In the genomic region with DNA sequence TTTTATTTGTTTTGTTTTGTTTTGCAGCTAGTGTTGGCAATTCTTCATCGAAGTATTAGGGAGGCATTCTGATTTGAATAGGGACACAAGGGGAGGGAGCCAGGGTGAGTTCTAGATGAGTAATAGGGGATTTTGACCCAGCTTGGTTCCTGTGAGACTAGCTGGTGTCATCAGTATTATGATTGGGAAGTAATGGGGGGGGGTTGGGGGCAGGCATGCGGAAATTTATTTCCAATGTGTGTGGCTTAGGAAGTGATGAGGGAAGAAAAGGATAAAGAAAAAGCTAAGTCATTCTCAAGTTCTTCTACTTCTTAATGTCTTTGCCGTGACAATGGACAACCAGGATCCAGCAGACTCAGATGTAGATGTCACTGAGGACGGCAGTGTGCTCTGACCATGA, we compare ENCODE assay signal across 29 mouse cellular contexts.
"Had no signal": no experiment of that assay in that cellular context is flagged by ENCODE, and none has a peak within 500 bp of the region (broad histone marks: within the 10 kb centered on the region; RNA-seq: fewer than 3 reads in every experiment).

No protein-coding gene starts in this region.

- H3K4me3 ChIP-seq: limb, embryonic 10.5 days; limb, embryonic 12.5 days; limb, embryonic 13.5 days; limb, embryonic 15.5 days; liver, embryonic 12.5 days; liver, embryonic 13.5 days; liver, embryonic 15.5 days; lung, embryonic 15.5 days; megakaryocyte, embryonic 14.5 days; midbrain, embryonic 10.5 days; midbrain, embryonic 12.5 days; midbrain, embryonic 13.5 days; midbrain, embryonic 15.5 days; myocyte; neural tube, embryonic 12.5 days had no signal

- H3K9ac ChIP-seq: limb, embryonic 12.5 days; limb, embryonic 13.5 days; limb, embryonic 15.5 days; liver, embryonic 12.5 days; liver, embryonic 13.5 days; liver, embryonic 14.5 days; liver, embryonic 15.5 days; liver, postnatal 0 days; lung, embryonic 14.5 days; lung, embryonic 15.5 days; midbrain, embryonic 12.5 days; midbrain, embryonic 13.5 days; midbrain, embryonic 15.5 days; neural tube, embryonic 12.5 days had no signal

- DNase-seq: liver; liver, embryonic 13.5 days; liver, postnatal 0 days; lung, adult 18-20 months; lung, adult 2 months; lung, embryonic 14.5 days; lung, postnatal 10 days; lung, postnatal 14 days; lung, postnatal 36 days; lung, postnatal 4 days; midbrain, embryonic 14.5 days had no signal

- H3K27me3 ChIP-seq: limb, embryonic 12.5 days; limb, embryonic 13.5 days; limb, embryonic 15.5 days; liver, embryonic 12.5 days; liver, embryonic 13.5 days; liver, embryonic 15.5 days; lung, embryonic 15.5 days; midbrain, embryonic 12.5 days; midbrain, embryonic 13.5 days; midbrain, embryonic 15.5 days; neural tube, embryonic 12.5 days had no signal

- H3K4me1 ChIP-seq: liver, embryonic 13.5 days; liver, embryonic 15.5 days had no signal

- H3K9me3 ChIP-seq: limb, embryonic 10.5 days; limb, embryonic 12.5 days; limb, embryonic 13.5 days; limb, embryonic 15.5 days; liver, embryonic 12.5 days; liver, embryonic 13.5 days; liver, embryonic 15.5 days; lung, embryonic 15.5 days; megakaryocyte, embryonic 14.5 days; midbrain, embryonic 10.5 days; midbrain, embryonic 12.5 days; midbrain, embryonic 13.5 days; midbrain, embryonic 15.5 days; neural tube, embryonic 12.5 days had no signal

- H3K27ac ChIP-seq: limb, embryonic 12.5 days; limb, embryonic 13.5 days; limb, embryonic 15.5 days; liver, embryonic 12.5 days; liver, embryonic 13.5 days; liver, embryonic 14.5 days; liver, embryonic 15.5 days; lung, embryonic 15.5 days; macrophage; midbrain, embryonic 12.5 days; midbrain, embryonic 13.5 days; midbrain, embryonic 15.5 days; neural tube, embryonic 12.5 days had no signal

- H3K36me3 ChIP-seq: limb, embryonic 15.5 days; liver, embryonic 12.5 days; liver, embryonic 13.5 days; liver, embryonic 15.5 days; lung, embryonic 15.5 days; midbrain, embryonic 12.5 days; midbrain, embryonic 13.5 days; midbrain, embryonic 15.5 days; neural tube, embryonic 12.5 days had no signal

- H3K4me2 ChIP-seq: limb, embryonic 12.5 days; limb, embryonic 13.5 days; limb, embryonic 15.5 days; liver, embryonic 11.5 days; liver, embryonic 12.5 days; liver, embryonic 13.5 days; liver, embryonic 15.5 days; lung, embryonic 14.5 days; lung, embryonic 15.5 days; midbrain, embryonic 11.5 days; midbrain, embryonic 12.5 days; midbrain, embryonic 13.5 days; midbrain, embryonic 15.5 days; neural tube, embryonic 12.5 days had no signal
